Mouse (Mus musculus): Measurements from ENCODE around the gene Lrrc27.

DNA sequence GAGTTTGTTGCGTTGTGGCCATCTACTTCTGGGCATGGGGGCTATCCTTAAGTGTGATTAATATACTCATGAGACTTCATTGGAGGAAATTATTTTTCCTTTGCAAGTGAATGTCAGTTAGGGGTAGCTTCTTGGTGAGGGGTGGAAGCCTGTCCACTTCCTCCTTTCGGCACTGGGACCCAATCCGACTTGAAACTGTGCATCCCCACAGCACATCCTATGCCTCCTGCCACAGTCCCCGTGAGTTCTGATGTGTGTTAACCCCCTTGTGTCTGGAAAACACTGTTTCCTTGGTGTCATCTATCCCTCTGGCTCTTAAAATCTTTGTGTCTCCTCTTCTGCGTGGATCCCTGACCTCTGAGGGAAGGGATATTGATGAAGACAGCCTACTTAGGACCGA lies 11.6 kb upstream of the Lrrc27 start:
- TF ChIP-seq CTCF (IDR thresholded peaks at IDR 0.05; ENCODE audit: borderline replicate concordance, extremely low read depth, insufficient read depth, insufficient read length) (no peak), POLR2A (IDR thresholded peaks at IDR 0.05; ENCODE audit: borderline replicate concordance, extremely low read depth, insufficient read depth, insufficient read length, poor library complexity, severe bottlenecking) (no peak)
